Mouse (Mus musculus) ES-E14 (cell line): ENCODE results near the gene Ceacam20.

Source experiments
- CHD2 ChIP-seq: IDR thresholded peaks from 2 replicates; pipeline ENCODE4 v1.6.1; 2014; ENCODE audit warnings: mild to moderate bottlenecking, low read depth, low read length, inconsistent platforms
- MAFK ChIP-seq: IDR thresholded peaks from 2 replicates; pipeline ENCODE4 v1.6.1; 2014; ENCODE audit warnings: mild to moderate bottlenecking, low read depth, low read length, inconsistent platforms; ENCODE audit not compliant: insufficient read depth
- ZC3H11A ChIP-seq: IDR thresholded peaks from 2 replicates; pipeline ENCODE4 v1.6.1; 2012; ENCODE audit warnings: low read depth, mild to moderate bottlenecking, inconsistent platforms, low read length, borderline replicate concordance

DNA sequence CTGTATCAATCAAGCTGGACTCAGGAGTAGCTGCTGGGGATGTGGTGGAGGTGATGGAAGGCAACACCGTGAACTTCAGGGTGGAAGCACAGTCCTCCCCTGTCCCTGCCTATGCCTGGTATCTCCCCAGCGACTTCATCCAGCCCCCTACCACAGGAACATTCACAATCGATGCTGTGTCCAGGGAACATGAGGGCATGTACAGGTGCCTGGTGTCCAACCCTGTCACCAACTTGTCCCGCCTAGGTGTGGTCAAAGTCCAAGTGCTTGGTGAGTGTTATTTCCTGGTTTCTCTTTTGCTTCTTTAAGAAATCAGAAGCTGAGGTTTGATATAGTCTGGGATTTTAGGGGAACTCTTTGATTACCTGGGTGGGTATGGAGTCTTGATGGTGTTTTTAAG, 6.3 kb downstream of the Ceacam20 start:
- no peak for TF ChIP-seq ZC3H11A
- no peak for TF ChIP-seq CHD2
- no peak for TF ChIP-seq MAFK
